Mouse (Mus musculus) heart, embryonic 16.5 days (tissue): Measurements from ENCODE around the gene Poldip2. TPM values are rescaled to one million over a fixed set of nuclear protein-coding genes. Genes with fewer than 3 reads are reported as not detected.

Experiments used
- ATAC-seq: fragments of 200-750 bp; cut with Nextera tagmentation; replicated peaks from 2 replicates; pipeline ENCODE4 v1.8.0; 2017; ENCODE audit warnings: moderate number of reproducible peaks; ENCODE audit not compliant: insufficient read depth, low FRiP score; ENCODE audit errors: extremely low read depth
- H3K27ac ChIP-seq: fragments of 300-500 bp; sonication (generic); 2 replicates; pipeline ENCODE4 v1.5.1; 2014; ENCODE audit warnings: mild to moderate bottlenecking, low read length, control low read depth, moderate library complexity
- H3K27me3 ChIP-seq: fragments of 300-500 bp; sonication (generic); 2 replicates; pipeline ENCODE4 v1.6.1; 2014; ENCODE audit warnings: low read length, mixed read lengths; ENCODE audit not compliant: control insufficient read depth, insufficient read depth
- H3K36me3 ChIP-seq: fragments of 300-500 bp; sonication (generic); 2 replicates; pipeline ENCODE4 v1.6.1; 2014; ENCODE audit not compliant: control insufficient read depth, insufficient read depth
- H3K4me1 ChIP-seq: fragments of 300-500 bp; sonication (generic); 2 replicates; pipeline ENCODE4 v1.6.1; 2014; ENCODE audit warnings: low read length, mixed read lengths; ENCODE audit not compliant: control insufficient read depth, insufficient read depth
- H3K4me2 ChIP-seq: fragments of 300-500 bp; sonication (generic); 2 replicates; pipeline ENCODE4 v1.6.1; 2014; ENCODE audit warnings: low read depth, mild to moderate bottlenecking, control low read depth, low read length
- H3K4me3 ChIP-seq: fragments of 300-500 bp; sonication (generic); 2 replicates; pipeline ENCODE4 v1.5.1; 2014; ENCODE audit warnings: mild to moderate bottlenecking, control low read depth, low read length
- H3K9ac ChIP-seq: fragments of 300-500 bp; sonication (generic); 2 replicates; pipeline ENCODE4 v1.6.1; 2014; ENCODE audit warnings: low read length, control low read depth
- H3K9me3 ChIP-seq: fragments of 300-500 bp; sonication (generic); replicated peaks from 2 replicates; pipeline ENCODE4 v1.6.1; 2016; ENCODE audit warnings: low read length; ENCODE audit not compliant: control insufficient read depth
- WGBS: fragments of 180-500 bp; shearing (Covaris S2); extraction: QIAGEN DNeasy Blood & Tissue Kit; methylation state at CpG from one replicate; pipeline ENCODE4 v1.1.7; 2014; 5-methylcytosine and 5-hydroxymethylcytosine counted together
- polyA plus RNA-seq: library from polyadenylated mRNA; unstranded; fragments of >200 nt; fragmentation: Nextera tagmentation; extraction: Ambion mirVana; gene quantifications from 2 replicates; pipeline ENCODE4 v1.2.1, GENCODE M21; 2015

The Poldip2 gene
- polyA plus RNA-seq, 1 experiment from 2014 or later, result 186 TPM

- H3K9me3 ChIP-seq, result no peaks in the 10 kb centered on the region
- H3K9ac ChIP-seq, result no peak overlapping the region
- no peak for ATAC-seq
- no peaks in the 10 kb centered on the region for H3K27me3 ChIP-seq
- H3K4me2 ChIP-seq, result no peak overlapping the region
- WGBS, result 61% methylated on average over 2 of the region's 2 CpGs
- no peak overlapping the region for H3K4me3 ChIP-seq
- H3K36me3 ChIP-seq, result peaks cover 39% of the 10 kb centered on the region
- no peak overlapping the region for H3K27ac ChIP-seq
- peaks cover 12% of the 10 kb centered on the region for H3K4me1 ChIP-seq
Measured at GRCm38 (mm10) chr11:78515549-78516325, 3.7 kb downstream of the Poldip2 start.

- Histone ChIP-seq H3K36me3 (peaks cover 70% of the 10 kb centered on the region), H3K4me1 (no peaks in the 10 kb centered on the region), H3K4me3 (no peak overlapping the region), H3K4me2 (no peak overlapping the region), H3K9ac (no peak overlapping the region), H3K9me3 (no peaks in the 10 kb centered on the region), H3K27ac (no peak overlapping the region), H3K27me3 (no peaks in the 10 kb centered on the region)
- no peak for ATAC-seq
- WGBS, result 84% methylated on average over 10 of the region's 10 CpGs
Measured at GRCm38 (mm10) chr11:78518931-78519330, 6.9 kb downstream of the Poldip2 start.

GRCm38 (mm10) chr11:78521880-78522279 lies 9.9 kb downstream of the Poldip2 start:
- Histone ChIP-seq H3K9ac (no peak overlapping the region), H3K9me3 (no peaks in the 10 kb centered on the region), H3K27me3 (no peaks in the 10 kb centered on the region), H3K27ac (no peak overlapping the region), H3K4me3 (no peak overlapping the region), H3K4me1 (no peaks in the 10 kb centered on the region), H3K4me2 (no peak overlapping the region), H3K36me3 (peaks cover 70% of the 10 kb centered on the region)
- ATAC-seq, result no peak
- WGBS, result 68% methylated on average over 3 of the region's 3 CpGs

- no peak overlapping the region for H3K4me2 ChIP-seq
- H3K9ac ChIP-seq, result no peak overlapping the region
- no peak overlapping the region for H3K4me3 ChIP-seq
- no peaks in the 10 kb centered on the region for H3K9me3 ChIP-seq
- no peaks in the 10 kb centered on the region for H3K4me1 ChIP-seq
- 90% methylated on average over 1 of the region's 1 CpGs for WGBS
- H3K36me3 ChIP-seq, result peaks cover 76% of the 10 kb centered on the region
- ATAC-seq, result no peak
- no peaks in the 10 kb centered on the region for H3K27me3 ChIP-seq
- H3K27ac ChIP-seq, result no peak overlapping the region
Measured at GRCm38 (mm10) chr11:78522481-78522997, 10.5 kb downstream of the Poldip2 start.

- no peak overlapping the region for H3K9ac ChIP-seq
- H3K36me3 ChIP-seq, result peaks cover 75% of the 10 kb centered on the region
- ATAC-seq, result no peak
- no peak overlapping the region for H3K4me2 ChIP-seq
- H3K9me3 ChIP-seq, result no peaks in the 10 kb centered on the region
- 75% methylated on average over 9 of the region's 9 CpGs for WGBS
- no peaks in the 10 kb centered on the region for H3K4me1 ChIP-seq
- no peak overlapping the region for H3K4me3 ChIP-seq
- H3K27ac ChIP-seq, result no peak overlapping the region
- H3K27me3 ChIP-seq, result no peaks in the 10 kb centered on the region
Measured at GRCm38 (mm10) chr11:78523241-78523955, 11.4 kb downstream of the Poldip2 start.

DNA sequence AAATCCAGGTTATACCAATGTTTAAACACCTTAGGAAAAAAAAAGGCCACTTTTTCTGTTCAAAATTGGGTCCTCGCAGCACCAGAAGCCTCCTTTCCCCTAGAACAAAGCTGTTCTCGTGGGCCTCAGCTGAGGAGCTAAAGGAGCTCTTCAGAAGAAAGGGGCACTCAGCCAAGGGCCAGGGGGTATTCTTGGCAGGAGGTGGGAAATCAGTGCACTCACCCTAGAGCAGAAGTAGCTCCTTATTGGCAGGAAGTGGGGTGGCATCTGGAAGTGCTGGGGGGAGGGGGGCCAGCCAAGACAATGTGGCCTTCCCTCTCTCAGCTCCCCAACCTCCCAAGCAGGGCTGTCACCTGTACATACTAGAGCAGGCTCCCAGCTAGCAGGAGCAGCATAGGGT lies 12.8 kb downstream of the Poldip2 start:
- Histone ChIP-seq H3K36me3 (peaks cover 77% of the 10 kb centered on the region), H3K27me3 (no peaks in the 10 kb centered on the region), H3K27ac (no peak overlapping the region), H3K9me3 (no peaks in the 10 kb centered on the region), H3K4me1 (no peaks in the 10 kb centered on the region), H3K4me2 (no peak overlapping the region), H3K4me3 (no peak overlapping the region), H3K9ac (no peak overlapping the region)
- WGBS, result 78% methylated on average over 2 of the region's 2 CpGs
- no peak for ATAC-seq

GRCm38 (mm10) chr11:78528714-78529113 lies 16.7 kb downstream of the Poldip2 start:
- peaks cover 51% of the 10 kb centered on the region for H3K36me3 ChIP-seq
- no peaks in the 10 kb centered on the region for H3K27me3 ChIP-seq
- no peaks in the 10 kb centered on the region for H3K4me1 ChIP-seq
- H3K9ac ChIP-seq, result no peak overlapping the region
- no peak overlapping the region for H3K4me2 ChIP-seq
- WGBS, result 91% methylated on average over 9 of the region's 9 CpGs
- no peak overlapping the region for H3K27ac ChIP-seq
- ATAC-seq, result no peak
- H3K9me3 ChIP-seq, result no peaks in the 10 kb centered on the region
- no peak overlapping the region for H3K4me3 ChIP-seq

DNA sequence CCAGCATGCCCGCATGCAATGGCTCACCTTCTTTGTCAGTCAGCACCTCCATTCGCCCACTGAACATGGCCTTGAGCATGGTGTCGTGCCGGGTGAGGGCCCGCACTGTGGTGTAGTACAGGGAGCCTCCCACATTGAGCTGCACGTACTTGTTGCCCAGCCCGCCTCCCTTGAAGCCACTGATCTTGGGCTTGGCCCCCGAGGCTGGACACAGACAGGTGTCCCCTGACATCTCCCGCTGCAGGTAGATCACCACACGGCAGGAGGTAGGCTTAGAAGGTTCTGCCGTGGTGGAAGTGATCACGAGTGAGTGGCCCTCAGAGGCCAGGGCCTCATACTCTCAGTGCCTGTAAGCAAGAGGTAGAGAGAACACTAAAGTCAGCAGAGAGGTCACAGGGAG lies 18.0 kb downstream of the Poldip2 start:
- 88% methylated on average over 12 of the region's 12 CpGs for WGBS
- Histone ChIP-seq H3K4me3 (no peak overlapping the region), H3K9me3 (no peaks in the 10 kb centered on the region), H3K4me1 (peaks cover 6% of the 10 kb centered on the region), H3K36me3 (peaks cover 38% of the 10 kb centered on the region), H3K9ac (no peak overlapping the region), H3K27me3 (no peaks in the 10 kb centered on the region), H3K4me2 (peak overlapping the region; percentile 26; the same call in 1 of the 2 replicates), H3K27ac (peak overlapping the region; percentile 82; the same call in 1 of the 2 replicates)
- no peak for ATAC-seq

- no peak for ATAC-seq
- Histone ChIP-seq H3K36me3 (peaks cover 34% of the 10 kb centered on the region), H3K9me3 (no peaks in the 10 kb centered on the region), H3K4me1 (peaks cover 10% of the 10 kb centered on the region), H3K4me2 (no peak overlapping the region), H3K27ac (peak overlapping the region; percentile 82), H3K27me3 (no peaks in the 10 kb centered on the region), H3K4me3 (no peak overlapping the region), H3K9ac (no peak overlapping the region)
- 41% methylated on average over 6 of the region's 6 CpGs for WGBS
Measured at GRCm38 (mm10) chr11:78531046-78531445, 19.1 kb downstream of the Poldip2 start.
